Mouse (Mus musculus) embryonic facial prominence, embryonic 12.5 days (tissue): ENCODE results near the gene Acsl1. TPM values are rescaled to one million over a fixed set of nuclear protein-coding genes. Genes with fewer than 3 reads are reported as not detected.

Experiments used
- ATAC-seq: fragments of 200-750 bp; cut with Nextera tagmentation; 2 replicates; pipeline ENCODE4 v1.8.0; 2017; ENCODE audit not compliant: insufficient number of reproducible peaks, insufficient read depth, low FRiP score, low TSS enrichment
- H3K27ac ChIP-seq: fragments of 300-500 bp; sonication (generic); 2 replicates; pipeline ENCODE4 v1.5.1; 2016; ENCODE audit warnings: mild to moderate bottlenecking
- H3K27me3 ChIP-seq: fragments of 300-500 bp; sonication (generic); 2 replicates; pipeline ENCODE4 v1.6.1; 2016; ENCODE audit warnings: mild to moderate bottlenecking, moderate library complexity
- H3K36me3 ChIP-seq: fragments of 300-500 bp; sonication (generic); 2 replicates; pipeline ENCODE4 v1.6.1; 2016; ENCODE audit warnings: mild to moderate bottlenecking
- H3K4me1 ChIP-seq: fragments of 300-500 bp; sonication (generic); 2 replicates; pipeline ENCODE4 v1.6.1; 2016
- H3K4me2 ChIP-seq: fragments of 300-500 bp; sonication (generic); replicated peaks from 2 replicates; pipeline ENCODE4 v1.6.1; 2016; ENCODE audit warnings: mild to moderate bottlenecking, moderate library complexity
- H3K4me3 ChIP-seq: fragments of 300-500 bp; sonication (generic); 2 replicates; pipeline ENCODE4 v1.5.1; 2016; ENCODE audit warnings: mild to moderate bottlenecking
- H3K9ac ChIP-seq: fragments of 300-500 bp; sonication (generic); 2 replicates; pipeline ENCODE4 v1.6.1; 2016; ENCODE audit warnings: mild to moderate bottlenecking, moderate library complexity
- H3K9me3 ChIP-seq: fragments of 300-500 bp; sonication (generic); 2 replicates; pipeline ENCODE4 v1.6.1; 2016; ENCODE audit warnings: mild to moderate bottlenecking, moderate library complexity
- WGBS: fragments of 180-500 bp; shearing (Covaris S2); methylation state at CpG from one replicate; pipeline ENCODE4 v1.1.7; 2016; 5-methylcytosine and 5-hydroxymethylcytosine counted together
- polyA plus RNA-seq: library from polyadenylated mRNA; unstranded; fragments of >200 nt; fragmentation: Nextera tagmentation; extraction: Ambion mirVana; gene quantifications from 2 replicates; pipeline ENCODE4 v1.2.1, GENCODE M21; 2016

The Acsl1 gene
- polyA plus RNA-seq, 1 experiment from 2014 or later: 12.2 TPM

- H3K4me3 ChIP-seq: no peak overlapping the region
- WGBS: 83% methylated on average over 11 of the region's 11 CpGs
- no peaks in the 10 kb centered on the region for H3K9me3 ChIP-seq
- no peak overlapping the region for H3K4me2 ChIP-seq
- H3K4me1 ChIP-seq: no peaks in the 10 kb centered on the region
- no peak overlapping the region for H3K27ac ChIP-seq
- H3K27me3 ChIP-seq: no peaks in the 10 kb centered on the region
- no peak for ATAC-seq
- no peaks in the 10 kb centered on the region for H3K36me3 ChIP-seq
- H3K9ac ChIP-seq: no peak overlapping the region
Measured at GRCm38 (mm10) chr8:46493495-46494170, 22.8 kb downstream of the Acsl1 start.

- H3K4me3 ChIP-seq: no peak overlapping the region
- no peak for ATAC-seq
- no peaks in the 10 kb centered on the region for H3K4me1 ChIP-seq
- no peak overlapping the region for H3K27ac ChIP-seq
- no peaks in the 10 kb centered on the region for H3K36me3 ChIP-seq
- no peak overlapping the region for H3K4me2 ChIP-seq
- no peak overlapping the region for H3K9ac ChIP-seq
- WGBS: 82% methylated on average over 6 of the region's 6 CpGs
- no peaks in the 10 kb centered on the region for H3K9me3 ChIP-seq
- H3K27me3 ChIP-seq: no peaks in the 10 kb centered on the region
Measured at GRCm38 (mm10) chr8:46496852-46497251, 26.0 kb downstream of the Acsl1 start.

- Histone ChIP-seq H3K4me2 (no peak overlapping the region), H3K27me3 (no peaks in the 10 kb centered on the region), H3K4me1 (no peaks in the 10 kb centered on the region), H3K4me3 (no peak overlapping the region), H3K27ac (no peak overlapping the region), H3K9ac (no peak overlapping the region), H3K9me3 (no peaks in the 10 kb centered on the region), H3K36me3 (no peaks in the 10 kb centered on the region)
- no peak for ATAC-seq
- WGBS: 76% methylated on average over 15 of the region's 15 CpGs
Measured at GRCm38 (mm10) chr8:46497314-46498011, 26.6 kb downstream of the Acsl1 start.

GRCm38 (mm10) chr8:46499376-46500061 lies 28.7 kb downstream of the Acsl1 start:
- no peak for ATAC-seq
- WGBS: 49% methylated on average over 19 of the region's 19 CpGs
- no peak overlapping the region for H3K4me3 ChIP-seq
- H3K9me3 ChIP-seq: no peaks in the 10 kb centered on the region
- no peaks in the 10 kb centered on the region for H3K36me3 ChIP-seq
- no peak overlapping the region for H3K9ac ChIP-seq
- no peak overlapping the region for H3K4me2 ChIP-seq
- no peak overlapping the region for H3K27ac ChIP-seq
- H3K27me3 ChIP-seq: no peaks in the 10 kb centered on the region
- no peaks in the 10 kb centered on the region; the same call in 1 of the 2 replicates for H3K4me1 ChIP-seq

GRCm38 (mm10) chr8:46502333-46503071 lies 31.7 kb downstream of the Acsl1 start:
- peak overlapping the region; percentile 22 for H3K4me3 ChIP-seq
- H3K9ac ChIP-seq: no peak overlapping the region
- no peaks in the 10 kb centered on the region; the same call in 1 of the 2 replicates for H3K4me1 ChIP-seq
- H3K27me3 ChIP-seq: no peaks in the 10 kb centered on the region
- no peaks in the 10 kb centered on the region for H3K36me3 ChIP-seq
- no peak overlapping the region for H3K27ac ChIP-seq
- peak overlapping the region; percentile 41 for H3K4me2 ChIP-seq
- no peak for ATAC-seq
- no peaks in the 10 kb centered on the region for H3K9me3 ChIP-seq
- WGBS: 26% methylated on average over 19 of the region's 19 CpGs

GRCm38 (mm10) chr8:46503072-46503695 lies 32.3 kb downstream of the Acsl1 start:
- H3K27me3 ChIP-seq: no peaks in the 10 kb centered on the region
- H3K4me1 ChIP-seq: no peaks in the 10 kb centered on the region; the same call in 1 of the 2 replicates
- H3K9ac ChIP-seq: no peak overlapping the region
- H3K4me2 ChIP-seq: peak overlapping the region; percentile 41
- H3K9me3 ChIP-seq: no peaks in the 10 kb centered on the region
- H3K4me3 ChIP-seq: peak overlapping the region; percentile 22
- 80% methylated on average over 12 of the region's 12 CpGs for whole genome bisulfite sequencing
- ATAC-seq: no peak
- no peaks in the 10 kb centered on the region for H3K36me3 ChIP-seq
- no peak overlapping the region for H3K27ac ChIP-seq

GRCm38 (mm10) chr8:46504196-46504595 lies 33.4 kb downstream of the Acsl1 start:
- H3K4me3 ChIP-seq: no peak overlapping the region
- no peaks in the 10 kb centered on the region for H3K9me3 ChIP-seq
- H3K27ac ChIP-seq: no peak overlapping the region
- no peaks in the 10 kb centered on the region for H3K27me3 ChIP-seq
- 41% methylated on average over 3 of the region's 3 CpGs for WGBS
- no peaks in the 10 kb centered on the region for H3K36me3 ChIP-seq
- H3K9ac ChIP-seq: no peak overlapping the region
- no peak overlapping the region for H3K4me2 ChIP-seq
- peaks cover 4% of the 10 kb centered on the region; the same call in 1 of the 2 replicates for H3K4me1 ChIP-seq
- no peak for ATAC-seq

GRCm38 (mm10) chr8:46508488-46509395 lies 37.9 kb downstream of the Acsl1 start:
- WGBS: 74% methylated on average over 14 of the region's 14 CpGs
- no peaks in the 10 kb centered on the region for H3K27me3 ChIP-seq
- ATAC-seq: no peak
- no peak overlapping the region for H3K9ac ChIP-seq
- no peak overlapping the region for H3K4me3 ChIP-seq
- H3K27ac ChIP-seq: no peak overlapping the region
- H3K4me1 ChIP-seq: peaks cover 9% of the 10 kb centered on the region
- no peaks in the 10 kb centered on the region for H3K9me3 ChIP-seq
- no peaks in the 10 kb centered on the region for H3K36me3 ChIP-seq
- no peak overlapping the region for H3K4me2 ChIP-seq

GRCm38 (mm10) chr8:46509474-46509873 lies 38.6 kb downstream of the Acsl1 start:
- WGBS: 68% methylated on average over 3 of the region's 3 CpGs
- no peaks in the 10 kb centered on the region for H3K9me3 ChIP-seq
- ATAC-seq: no peak
- peaks cover 9% of the 10 kb centered on the region for H3K4me1 ChIP-seq
- no peak overlapping the region for H3K9ac ChIP-seq
- no peak overlapping the region for H3K4me3 ChIP-seq
- no peak overlapping the region for H3K4me2 ChIP-seq
- no peak overlapping the region for H3K27ac ChIP-seq
- H3K27me3 ChIP-seq: no peaks in the 10 kb centered on the region
- H3K36me3 ChIP-seq: no peaks in the 10 kb centered on the region

- 76% methylated on average over 9 of the region's 9 CpGs for WGBS
- H3K27ac ChIP-seq: no peak overlapping the region
- H3K4me1 ChIP-seq: peaks cover 9% of the 10 kb centered on the region
- no peak overlapping the region for H3K4me3 ChIP-seq
- H3K9me3 ChIP-seq: no peaks in the 10 kb centered on the region
- ATAC-seq: no peak
- no peaks in the 10 kb centered on the region for H3K27me3 ChIP-seq
- no peaks in the 10 kb centered on the region for H3K36me3 ChIP-seq
- no peak overlapping the region for H3K4me2 ChIP-seq
- no peak overlapping the region for H3K9ac ChIP-seq
Measured at GRCm38 (mm10) chr8:46511336-46511735, 40.5 kb downstream of the Acsl1 start.
